Mouse (Mus musculus): ENCODE measurements at regions not wholly inside any gene's neighbourhood (a gene's known extent, or its start where the extent isn't known, plus 50 kb on each side); places are given as distances from the start of the nearest gene placed in this dataset.

DNA sequence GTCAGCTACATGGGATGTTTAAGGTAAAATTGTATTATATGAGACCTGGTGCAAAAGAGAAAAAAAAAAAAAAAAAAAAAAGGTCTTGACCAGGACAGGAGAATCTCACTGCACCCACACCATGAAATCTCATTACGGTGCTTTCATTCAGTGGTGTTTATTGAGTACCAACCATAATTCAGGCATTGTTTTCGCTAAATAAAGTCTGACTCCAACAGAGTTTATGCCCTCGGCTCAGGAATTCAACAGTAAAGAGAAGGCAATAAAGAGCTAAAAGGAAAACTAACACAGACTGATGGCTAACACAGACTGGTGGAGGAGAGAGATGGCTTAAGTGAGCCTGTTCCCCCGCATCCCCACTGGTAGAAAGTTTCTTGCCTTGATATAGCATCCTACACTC, 112.0 kb downstream of the Adamts15 start:
- TF ChIP-seq POLR2A (IDR thresholded peaks at IDR 0.05; ENCODE audit: borderline replicate concordance, extremely low read depth, low read depth, low read length): no peak
- no peak for TF ChIP-seq CTCF (IDR thresholded peaks at IDR 0.05; ENCODE audit: insufficient read depth, low read length)
